8 mouse cellular contexts compared by ENCODE assay signal in the genomic region with DNA sequence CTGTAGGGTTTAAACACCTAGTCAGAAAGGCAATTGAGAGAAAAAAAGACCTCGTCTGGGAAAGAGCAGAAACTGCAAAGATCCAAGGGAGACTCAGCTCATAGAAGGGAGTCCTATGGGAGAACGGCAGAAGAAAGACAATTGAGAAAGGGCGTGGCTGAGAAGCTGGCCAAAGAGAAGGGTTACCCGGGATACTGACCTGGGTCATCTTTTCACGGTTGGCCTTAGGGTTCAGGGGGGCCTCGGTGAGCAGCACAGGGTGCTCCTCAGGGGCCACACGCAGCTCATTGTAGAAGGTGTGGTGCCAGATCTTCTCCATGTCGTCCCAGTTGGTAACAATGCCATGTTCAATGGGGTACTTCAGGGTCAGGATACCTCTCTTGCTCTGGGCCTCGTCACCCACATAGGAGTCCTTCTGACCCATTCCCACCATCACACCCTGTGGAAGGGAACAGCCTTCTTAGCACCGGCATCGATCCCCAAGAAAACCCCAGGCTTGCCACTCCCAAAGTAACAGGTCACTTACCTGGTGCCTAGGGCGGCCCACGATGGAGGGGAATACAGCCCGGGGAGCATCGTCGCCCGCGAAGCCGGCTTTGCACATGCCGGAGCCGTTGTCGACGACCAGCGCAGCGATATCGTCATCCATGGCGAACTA. TPM values are rescaled to one million over a fixed set of nuclear protein-coding genes. Genes with fewer than 3 reads are reported as not detected.
DNase-seq lines count a peak whose midpoint lies in the region; ATAC-seq and TF ChIP-seq lines count a peak whose summit lies in the region.

No protein-coding gene starts in this region.

- WGBS in heart, embryonic 15.5 days, result under 1% methylated on average over 27 of the region's 27 CpGs
- 3% methylated on average over 27 of the region's 27 CpGs for WGBS in liver, postnatal 0 days (ENCODE audit: insufficient replicate concordance)

- H3K36me3 ChIP-seq in MEL (ENCODE audit: control insufficient read depth in 1 of 2, insufficient read depth in 2 of 2, low read length in 2 of 2), result peaks cover 13 to 32% of the 10 kb centered on the region in 2 experiments
- peaks cover 41% of the 10 kb centered on the region for H3K36me3 ChIP-seq in heart, embryonic 15.5 days
- H3K36me3 ChIP-seq in liver, postnatal 0 days (replicated peaks; ENCODE audit: insufficient read depth, low read length), result peaks cover 48% of the 10 kb centered on the region

- no peak for TF ChIP-seq RAD21 in MEL (IDR thresholded peaks at IDR 0.05; ENCODE audit: low read depth, low read length)

- H3K4me3 ChIP-seq in MEL (ENCODE audit: control insufficient read depth in 1 of 2, insufficient read depth in 1 of 2, low read depth in 2 of 2, low read length in 2 of 2), result peak overlapping the region; percentile 66 to 87
- peak overlapping the region; percentile 96 for H3K4me3 ChIP-seq in heart, embryonic 15.5 days
- peak overlapping the region; percentile 98 for H3K4me3 ChIP-seq in liver, postnatal 0 days (ENCODE audit: low read depth, low read length)

- peak overlapping the region; percentile 74 for H3K4me2 ChIP-seq in heart, embryonic 15.5 days
- peak overlapping the region; percentile 90 for H3K4me2 ChIP-seq in liver, postnatal 0 days (ENCODE audit: low read depth, low read length)

- peaks cover 11 to 37% of the 10 kb centered on the region in 2 experiments for H3K4me1 ChIP-seq in MEL (ENCODE audit: control insufficient read depth in 1 of 2, insufficient read depth in 2 of 2, low read length in 2 of 2)
- peaks cover 52% of the 10 kb centered on the region for H3K4me1 ChIP-seq in heart, embryonic 15.5 days (replicated peaks)
- H3K4me1 ChIP-seq in liver, postnatal 0 days (ENCODE audit: insufficient read depth), result peaks cover 34% of the 10 kb centered on the region

- peak overlapping the region; percentile 68 for H3K27ac ChIP-seq in MEL (ENCODE audit: control insufficient read depth, low read depth, low read length)
- H3K27ac ChIP-seq in heart, embryonic 15.5 days, result peak overlapping the region; percentile 100
- H3K27ac ChIP-seq in liver, postnatal 0 days (ENCODE audit: low read depth), result peak overlapping the region; percentile 99

- DNase-seq in kidney, adult 9 months, result peak; percentile 43
- no peak for DNase-seq in kidney, adult 11 months
- no peak for DNase-seq in MEL (ENCODE audit: low read depth, low spot score)
- DNase-seq in liver, postnatal 0 days, result no peak
- no peak for DNase-seq in cerebellum, adult 11-12 months
- DNase-seq in right cerebral cortex, postnatal 10 days (ENCODE audit: low spot score in 2 of 2), result no peak

- H3K79me2 ChIP-seq in MEL (ENCODE audit: control insufficient read depth, insufficient read depth, low read length, poor library complexity), result peaks cover 22% of the 10 kb centered on the region

- H3K27me3 ChIP-seq in MEL (ENCODE audit: control insufficient read depth in 1 of 2, insufficient read depth in 2 of 2, low read length in 2 of 2), result no peaks in the 10 kb centered on the region
- H3K27me3 ChIP-seq in heart, embryonic 15.5 days, result no peaks in the 10 kb centered on the region
- no peaks in the 10 kb centered on the region for H3K27me3 ChIP-seq in liver, postnatal 0 days (ENCODE audit: insufficient read depth, low read length)

- H3K9me3 ChIP-seq in MEL (replicated peaks; ENCODE audit: insufficient read depth, low read length), result no peaks in the 10 kb centered on the region
- no peaks in the 10 kb centered on the region for H3K9me3 ChIP-seq in heart, embryonic 15.5 days (replicated peaks)
- no peaks in the 10 kb centered on the region for H3K9me3 ChIP-seq in liver, postnatal 0 days (ENCODE audit: low read length)

- H3K9ac ChIP-seq in MEL (ENCODE audit: control insufficient read depth, low read depth, low read length, poor library complexity, severe bottlenecking), result peak overlapping the region; percentile 90
- peak overlapping the region; percentile 100 for H3K9ac ChIP-seq in heart, embryonic 15.5 days
- peak overlapping the region; percentile 100 for H3K9ac ChIP-seq in liver, postnatal 0 days (replicated peaks)

- no peak for TF ChIP-seq EP300 in MEL (IDR thresholded peaks at IDR 0.05; ENCODE audit: low read depth in 1 of 2, low read length in 2 of 2)
- TF ChIP-seq EP300 in liver, postnatal 0 days (IDR thresholded peaks at IDR 0.05; ENCODE audit: low read depth), result no peak

- no peak for TF ChIP-seq CTCF in MEL (IDR thresholded peaks at IDR 0.05 in 2 of 3, conservative IDR thresholded peaks at IDR 0.05 in 1 of 3; ENCODE audit: control insufficient read depth in 1 of 3, insufficient read depth in 1 of 3, low read depth in 2 of 3, low read length in 3 of 3, poor library complexity in 1 of 3, severe bottlenecking in 1 of 3)
- TF ChIP-seq CTCF in liver, postnatal 0 days (IDR thresholded peaks at IDR 0.05; ENCODE audit: low read depth), result no peak

- peak in 1 of 2 experiments; percentile 32; a peak in 1 of 4 replicates for TF ChIP-seq POLR2A in MEL (IDR thresholded peaks at IDR 0.05; ENCODE audit: control insufficient read depth in 1 of 2, insufficient read depth in 1 of 2, low read depth in 1 of 2, low read length in 2 of 2, poor library complexity in 1 of 2)

- ATAC-seq in heart, embryonic 15.5 days (replicated peaks; ENCODE audit: insufficient number of reproducible peaks, insufficient read depth, low FRiP score, low read depth), result no peak
- no peak for ATAC-seq in liver, postnatal 0 days
- no peak for ATAC-seq in frontal cortex, adult (ENCODE audit: low TSS enrichment)

TF ChIP-seq in MEL, 35 proteins besides CTCF, POLR2A, EP300 and RAD21:
- TF ChIP-seq MEF2A (IDR thresholded peaks at IDR 0.05; ENCODE audit: extremely low read depth, insufficient replicate concordance, low read depth, low read length, poor library complexity, severe bottlenecking) (no peak), POLR2AphosphoS2 (IDR thresholded peaks at IDR 0.05; ENCODE audit: low read length) (no peak), KAT2A (conservative IDR thresholded peaks at IDR 0.05; ENCODE audit: low read depth, low read length) (no peak), USF1 (IDR thresholded peaks at IDR 0.05; ENCODE audit: low read depth, low read length) (no peak), USF2 (IDR thresholded peaks at IDR 0.05; ENCODE audit: borderline replicate concordance in 1 of 2, insufficient read depth in 1 of 2, low read depth in 1 of 2, low read length in 2 of 2) (no peak), CHD1 (IDR thresholded peaks at IDR 0.05; ENCODE audit: low read depth, low read length) (no peak), MAZ (IDR thresholded peaks at IDR 0.05; ENCODE audit: low read depth, low read length) (no peak)

RNA-seq across cellular contexts. Expression of gene Actb, which starts 1.4 kb away (rescaled TPM):
- 3,019 and 3,042 TPM in 2 replicates for total RNA-seq in MEL (2012; rRNA removed)
- polyA plus RNA-seq in MEL (2012; ENCODE audit: insufficient read depth in 1 of 2, insufficient read length in 2 of 2, low read depth in 1 of 2, low replicate concordance in 2 of 2, missing spikeins in 1 of 2), result 1,000 to 10,000 TPM; 1,403 to 4,417 TPM
- polyA plus RNA-seq in heart, embryonic 15.5 days (2015; fragmentation: Nextera tagmentation; extraction: Ambion mirVana), result 5,943 and 6,493 TPM in 2 replicates
- polyA plus RNA-seq in liver, postnatal 0 days (2015; fragmentation: Nextera tagmentation; extraction: Ambion mirVana), result 6,710 and 7,738 TPM in 2 replicates

RNA-seq across cellular contexts. Expression of gene Fbxl18, which starts 9.9 kb away (rescaled TPM):
- total RNA-seq in MEL (2012; rRNA removed), result 3.9 and 4.6 TPM in 2 replicates
- polyA plus RNA-seq in MEL (2012; ENCODE audit: insufficient read depth in 1 of 2, insufficient read length in 2 of 2, low read depth in 1 of 2, low replicate concordance in 2 of 2, missing spikeins in 1 of 2), result 1 to 10 TPM in 1 of 2 experiments, not detected in 1; 7.4 TPM
- polyA plus RNA-seq in heart, embryonic 15.5 days (2015; fragmentation: Nextera tagmentation; extraction: Ambion mirVana), result 7.7 and 9.9 TPM in 2 replicates
- 1.8 and 3.2 TPM in 2 replicates for polyA plus RNA-seq in liver, postnatal 0 days (2015; fragmentation: Nextera tagmentation; extraction: Ambion mirVana)

RNA-seq across cellular contexts. Expression of gene Fscn1, which starts 55.0 kb away (rescaled TPM):
- total RNA-seq in MEL (2012; rRNA removed), result not detected in 2 replicates
- not detected for polyA plus RNA-seq in MEL (2012; ENCODE audit: insufficient read depth in 1 of 2, insufficient read length in 2 of 2, low read depth in 1 of 2, low replicate concordance in 2 of 2, missing spikeins in 1 of 2)
- 108 and 137 TPM in 2 replicates for polyA plus RNA-seq in heart, embryonic 15.5 days (2015; fragmentation: Nextera tagmentation; extraction: Ambion mirVana)
- polyA plus RNA-seq in liver, postnatal 0 days (2015; fragmentation: Nextera tagmentation; extraction: Ambion mirVana), result 6.9 and 7.3 TPM in 2 replicates

Comparison
In these comparisons a context has a peak if more than half of its experiments do, and no peak if none do; other contexts are left out.
1. RNA of gene Fscn1, which starts 55.0 kb away (polyA plus RNA-seq): 108 to 137 TPM in heart, embryonic 15.5 days; 6.9 to 7.3 TPM in liver, postnatal 0 days and not detected in MEL; every median in the first group is over 10 times any median in the second.
2. Peak in every context shown above with its lines, with median percentiles within 50 percentile points of each other: H3K27ac ChIP-seq, H3K4me3 ChIP-seq and H3K9ac ChIP-seq.